Comparison of ENCODE assay signal across 9 mouse cellular contexts in the genomic region with DNA sequence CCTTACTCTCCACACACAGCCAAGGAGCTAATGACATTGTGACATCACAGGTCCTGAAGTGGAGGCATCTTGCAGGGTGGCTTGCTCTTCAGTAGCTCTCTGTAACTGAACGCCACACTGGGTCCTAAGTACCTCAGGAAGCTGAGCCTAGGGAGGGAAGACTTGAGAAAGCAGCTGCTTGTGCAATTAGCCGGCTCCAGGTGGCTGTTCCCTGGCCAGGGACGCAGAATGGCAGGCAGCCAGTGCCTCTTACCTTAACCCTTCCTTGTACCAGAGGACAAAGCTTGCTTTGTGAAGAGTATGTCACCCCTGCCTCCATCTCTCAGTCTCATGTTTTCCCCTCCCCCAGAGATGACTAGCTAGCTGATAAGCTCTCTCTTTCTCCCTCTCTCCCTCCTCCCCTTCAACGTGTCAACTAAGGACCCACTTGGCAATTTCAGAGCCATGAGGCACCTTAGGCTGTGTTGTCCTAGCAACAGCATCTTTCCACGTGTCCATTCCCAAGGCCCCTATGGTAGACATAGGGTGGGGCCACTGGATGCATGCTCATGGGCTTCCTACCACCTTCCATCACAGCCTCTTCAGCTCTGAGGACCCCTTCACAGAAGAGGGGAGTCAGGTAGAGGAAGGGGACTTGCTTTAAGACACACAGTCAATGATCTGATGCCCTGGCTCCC. TPM values are rescaled to one million over a fixed set of nuclear protein-coding genes. Genes with fewer than 3 reads are reported as not detected.
DNase-seq lines count a peak whose midpoint lies in the region; ATAC-seq lines count a peak whose summit lies in the region.
"Had no signal": no experiment of that assay in that cellular context is flagged by ENCODE, and none has a peak within 500 bp of the region (broad histone marks: within the 10 kb centered on the region; RNA-seq: fewer than 3 reads in every experiment).

No protein-coding gene starts in this region.

- 38% methylated on average over 5 of the region's 5 CpGs for WGBS in hindbrain, embryonic 13.5 days
- WGBS in hindbrain, embryonic 10.5 days = 41% methylated on average over 5 of the region's 5 CpGs
- whole genome bisulfite sequencing in forebrain, embryonic 13.5 days = 23% methylated on average over 5 of the region's 5 CpGs
- WGBS in lung, embryonic 16.5 days = 17% methylated on average over 5 of the region's 5 CpGs

- peak; percentile 39; the same call in 1 of the 2 replicates for ATAC-seq in hindbrain, embryonic 13.5 days (ENCODE audit: low FRiP score)
- peak; percentile 48; the same call in 1 of the 2 replicates for ATAC-seq in forebrain, embryonic 13.5 days
- peak; percentile 92 for ATAC-seq in lung, embryonic 16.5 days (ENCODE audit: low read depth)
- no peak for ATAC-seq in monocyte, adult 5-6 weeks (replicated peaks; ENCODE audit: insufficient number of reproducible peaks, low FRiP score, low TSS enrichment, poor library complexity, severe bottlenecking)
- ATAC-seq in CD4-positive, CD25-positive, alpha-beta regulatory T cell, adult 4 months = no peak

- no peak overlapping the region for H3K4me3 ChIP-seq in hindbrain, embryonic 13.5 days
- no peak overlapping the region for H3K4me3 ChIP-seq in hindbrain, embryonic 10.5 days
- no peak overlapping the region for H3K4me3 ChIP-seq in forebrain, embryonic 13.5 days
- H3K4me3 ChIP-seq in lung, embryonic 16.5 days (ENCODE audit: low read length) = no peak overlapping the region

- peaks cover 12% of the 10 kb centered on the region; the same call in 1 of the 2 replicates for H3K4me1 ChIP-seq in hindbrain, embryonic 13.5 days (replicated peaks)
- peaks cover 6% of the 10 kb centered on the region; the same call in 1 of the 2 replicates for H3K4me1 ChIP-seq in hindbrain, embryonic 10.5 days (replicated peaks)
- H3K4me1 ChIP-seq in forebrain, embryonic 13.5 days = peaks cover 10% of the 10 kb centered on the region
- peaks cover 8% of the 10 kb centered on the region for H3K4me1 ChIP-seq in lung, embryonic 16.5 days (replicated peaks; ENCODE audit: control insufficient read depth, insufficient read depth, low read length)

- no peaks in the 10 kb centered on the region for H3K9me3 ChIP-seq in hindbrain, embryonic 13.5 days
- H3K9me3 ChIP-seq in hindbrain, embryonic 10.5 days = no peaks in the 10 kb centered on the region
- no peaks in the 10 kb centered on the region for H3K9me3 ChIP-seq in forebrain, embryonic 13.5 days (replicated peaks)
- H3K9me3 ChIP-seq in lung, embryonic 16.5 days (ENCODE audit: control insufficient read depth, low read length) = no peaks in the 10 kb centered on the region

- H3K27ac ChIP-seq in hindbrain, embryonic 13.5 days = no peak overlapping the region; the same call in 1 of the 2 replicates
- no peak overlapping the region for H3K27ac ChIP-seq in hindbrain, embryonic 10.5 days
- peak overlapping the region; percentile 31 for H3K27ac ChIP-seq in forebrain, embryonic 13.5 days
- peak overlapping the region; percentile 58 for H3K27ac ChIP-seq in lung, embryonic 16.5 days (ENCODE audit: low read length)

- no peak overlapping the region for H3K4me2 ChIP-seq in hindbrain, embryonic 13.5 days
- H3K4me2 ChIP-seq in forebrain, embryonic 13.5 days = no peak overlapping the region
- no peak overlapping the region for H3K4me2 ChIP-seq in lung, embryonic 16.5 days (ENCODE audit: low read depth, low read length)

- no peaks in the 10 kb centered on the region for H3K27me3 ChIP-seq in hindbrain, embryonic 13.5 days
- no peaks in the 10 kb centered on the region for H3K27me3 ChIP-seq in hindbrain, embryonic 10.5 days (ENCODE audit: insufficient read depth, poor library complexity, severe bottlenecking)
- no peaks in the 10 kb centered on the region for H3K27me3 ChIP-seq in forebrain, embryonic 13.5 days
- no peaks in the 10 kb centered on the region for H3K27me3 ChIP-seq in lung, embryonic 16.5 days (ENCODE audit: control insufficient read depth, insufficient read depth, low read depth, low read length)

- H3K9ac ChIP-seq in hindbrain, embryonic 13.5 days = no peak overlapping the region
- no peak overlapping the region for H3K9ac ChIP-seq in forebrain, embryonic 13.5 days
- no peak overlapping the region for H3K9ac ChIP-seq in lung, embryonic 16.5 days (ENCODE audit: low read length)

- no peak for DNase-seq in hindbrain, embryonic 10.5 days (ENCODE audit: low spot score)
- peak; percentile 80 to 83 for DNase-seq in cerebellum, adult 18-20 months
- DNase-seq in kidney, postnatal 14 days = no peak

- no peaks in the 10 kb centered on the region for H3K36me3 ChIP-seq in hindbrain, embryonic 13.5 days
- H3K36me3 ChIP-seq in hindbrain, embryonic 10.5 days = no peaks in the 10 kb centered on the region
- H3K36me3 ChIP-seq in forebrain, embryonic 13.5 days (ENCODE audit: poor library complexity, severe bottlenecking) = no peaks in the 10 kb centered on the region
- peaks cover 3% of the 10 kb centered on the region; the same call in 1 of the 2 replicates for H3K36me3 ChIP-seq in lung, embryonic 16.5 days (ENCODE audit: control insufficient read depth, insufficient read depth, low read length)

RNA-seq across cellular contexts. Expression of gene Myo5c, which starts 12.0 kb away (rescaled TPM):
- 0.36 and 0.42 TPM in 2 replicates for polyA plus RNA-seq in hindbrain, embryonic 13.5 days (2015; fragmentation: Nextera tagmentation; extraction: Ambion mirVana)
- polyA plus RNA-seq in hindbrain, embryonic 10.5 days (2016; fragmentation: Nextera tagmentation; extraction: Ambion mirVana) = 0.52 and 1.6 TPM in 2 replicates
- 0.21 and 0.28 TPM in 2 replicates for polyA plus RNA-seq in forebrain, embryonic 13.5 days (2015; fragmentation: Nextera tagmentation; extraction: Ambion mirVana)
- 38.3 and 40.1 TPM in 2 replicates for polyA plus RNA-seq in lung, embryonic 16.5 days (2015; fragmentation: Nextera tagmentation; extraction: Ambion mirVana)
- total RNA-seq in monocyte, adult 5-6 weeks (2017) = 0.29 TPM in 1 of 3 replicates, not detected in the others
- polyA plus RNA-seq in CD4-positive, CD25-positive, alpha-beta regulatory T cell, adult 4 months (2017; shearing (Covaris generic)) = 1 to 10 TPM in 1 of 2 experiments, not detected in 1; 1.1 TPM
- total RNA-seq: MEL had no signal

Comparison
In these comparisons a context has a peak if more than half of its experiments do, and no peak if none do; other contexts are left out.
1. ATAC-seq: peak in hindbrain, embryonic 13.5 days (single experiment), forebrain, embryonic 13.5 days (single experiment) and lung, embryonic 16.5 days (single experiment); none in monocyte, adult 5-6 weeks (single experiment) and CD4-positive, CD25-positive, alpha-beta regulatory T cell, adult 4 months (single experiment).
2. H3K27ac ChIP-seq: peak in forebrain, embryonic 13.5 days (single experiment) and lung, embryonic 16.5 days (single experiment); none in hindbrain, embryonic 13.5 days (single experiment) and hindbrain, embryonic 10.5 days (single experiment).
3. DNase-seq: peak in cerebellum, adult 18-20 months (2 of 2); none in hindbrain, embryonic 10.5 days (single experiment) and kidney, postnatal 14 days (single experiment).
4. RNA of gene Myo5c, which starts 12.0 kb away (polyA plus RNA-seq): 38.3 to 40.1 TPM in lung, embryonic 16.5 days; 1.1 TPM in CD4-positive, CD25-positive, alpha-beta regulatory T cell, adult 4 months, 0.52 to 1.6 TPM in hindbrain, embryonic 10.5 days, 0.36 to 0.42 TPM in hindbrain, embryonic 13.5 days and 0.21 to 0.28 TPM in forebrain, embryonic 13.5 days; every median in the first group is over 10 times any median in the second.